In the genomic region with DNA sequence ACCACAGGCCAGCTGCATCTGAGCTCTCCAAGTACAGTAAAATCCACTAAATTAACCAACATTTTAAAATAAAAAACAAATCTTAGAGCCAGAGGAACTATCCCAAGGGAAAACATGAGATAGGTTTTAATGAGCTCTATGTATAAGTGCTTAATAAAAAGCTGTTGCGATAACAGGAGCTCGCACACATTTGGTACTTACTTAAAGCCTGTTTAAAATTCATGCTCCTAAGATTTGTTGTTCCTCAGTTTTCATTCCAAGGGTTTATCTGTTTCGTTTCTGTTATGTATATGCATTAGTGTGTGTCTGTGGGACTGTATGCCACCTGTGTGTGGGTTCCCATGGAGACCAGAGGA, we compare ENCODE assay signal across 14 mouse cellular contexts. TPM values are rescaled to one million over a fixed set of nuclear protein-coding genes. Genes with fewer than 3 reads are reported as not detected.
DNase-seq lines count a peak whose midpoint lies in the region; ATAC-seq and TF ChIP-seq lines count a peak whose summit lies in the region.
"Had no signal": no experiment of that assay in that cellular context is flagged by ENCODE, and none has a peak within 500 bp of the region (broad histone marks: within the 10 kb centered on the region; RNA-seq: fewer than 3 reads in every experiment).

No protein-coding gene starts in this region.

- no peak for TF ChIP-seq CTCF in hindbrain, postnatal 0 days (IDR thresholded peaks at IDR 0.05; ENCODE audit: low read depth)

- no peak overlapping the region for H3K9ac ChIP-seq in forebrain, embryonic 13.5 days
- no peak overlapping the region for H3K9ac ChIP-seq in forebrain, embryonic 15.5 days (replicated peaks)
- H3K9ac ChIP-seq in kidney, embryonic 14.5 days (ENCODE audit: low read depth, low read length) = 0 out of 2 replicates have a peak overlapping the region, but pooled peaks have one; percentile 8
- no peak overlapping the region for H3K9ac ChIP-seq in midbrain, embryonic 15.5 days
- no peak overlapping the region for H3K9ac ChIP-seq in hindbrain, postnatal 0 days (replicated peaks; ENCODE audit: low read length)
- H3K9ac ChIP-seq: liver, embryonic 14.5 days had no signal

- no peaks in the 10 kb centered on the region for H3K4me1 ChIP-seq in forebrain, embryonic 13.5 days
- 0 out of 2 replicates have a peak, but pooled peaks cover 3% of the 10 kb centered on the region for H3K4me1 ChIP-seq in forebrain, embryonic 15.5 days
- H3K4me1 ChIP-seq in kidney, embryonic 14.5 days (ENCODE audit: control insufficient read depth, insufficient read depth, low read length) = no peaks in the 10 kb centered on the region
- peaks cover 4% of the 10 kb centered on the region; the same call in 1 of the 2 replicates for H3K4me1 ChIP-seq in midbrain, embryonic 15.5 days
- 0 out of 2 replicates have a peak, but pooled peaks cover 4% of the 10 kb centered on the region for H3K4me1 ChIP-seq in midbrain, embryonic 10.5 days
- no peaks in the 10 kb centered on the region for H3K4me1 ChIP-seq in hindbrain, postnatal 0 days (ENCODE audit: insufficient read depth, low read length)

- DNase-seq in kidney, adult 8-10 months = no peak
- no peak for DNase-seq in midbrain, embryonic 10.5 days (ENCODE audit: low spot score)
- no peak for DNase-seq in hindbrain, postnatal 0 days (ENCODE audit: low spot score)
- no peak for DNase-seq in adrenal gland, adult (ENCODE audit: inconsistent age in 2 of 2, low spot score in 1 of 2)

- 82% methylated on average over 3 of the region's 3 CpGs for WGBS in forebrain, embryonic 13.5 days
- WGBS in forebrain, embryonic 15.5 days = 82% methylated on average over 3 of the region's 3 CpGs
- 89% methylated on average over 3 of the region's 3 CpGs for WGBS in kidney, embryonic 14.5 days
- WGBS in midbrain, embryonic 15.5 days = 77% methylated on average over 3 of the region's 3 CpGs
- 80% methylated on average over 3 of the region's 3 CpGs for WGBS in midbrain, embryonic 10.5 days
- WGBS in hindbrain, postnatal 0 days = 77% methylated on average over 3 of the region's 3 CpGs

- H3K4me3 ChIP-seq in forebrain, embryonic 13.5 days = no peak overlapping the region
- no peak overlapping the region for H3K4me3 ChIP-seq in forebrain, embryonic 15.5 days
- H3K4me3 ChIP-seq in kidney, embryonic 14.5 days (ENCODE audit: low read length) = no peak overlapping the region
- no peak overlapping the region for H3K4me3 ChIP-seq in midbrain, embryonic 15.5 days
- no peak overlapping the region for H3K4me3 ChIP-seq in midbrain, embryonic 10.5 days
- no peak overlapping the region for H3K4me3 ChIP-seq in hindbrain, postnatal 0 days (ENCODE audit: low read length)
- H3K4me3 ChIP-seq: left cerebral cortex, adult 2 months had no signal

- no peak overlapping the region for H3K4me2 ChIP-seq in forebrain, embryonic 13.5 days
- H3K4me2 ChIP-seq in forebrain, embryonic 15.5 days (replicated peaks) = no peak overlapping the region
- H3K4me2 ChIP-seq in kidney, embryonic 14.5 days (replicated peaks; ENCODE audit: low read depth, low read length) = no peak overlapping the region
- no peak overlapping the region for H3K4me2 ChIP-seq in midbrain, embryonic 15.5 days
- no peak overlapping the region for H3K4me2 ChIP-seq in hindbrain, postnatal 0 days (ENCODE audit: low read depth, low read length)

- no peaks in the 10 kb centered on the region for H3K9me3 ChIP-seq in forebrain, embryonic 13.5 days (replicated peaks)
- H3K9me3 ChIP-seq in forebrain, embryonic 15.5 days = no peaks in the 10 kb centered on the region
- H3K9me3 ChIP-seq in kidney, embryonic 14.5 days (ENCODE audit: control insufficient read depth, low read length) = no peaks in the 10 kb centered on the region
- H3K9me3 ChIP-seq in midbrain, embryonic 15.5 days = no peaks in the 10 kb centered on the region
- H3K9me3 ChIP-seq in midbrain, embryonic 10.5 days (replicated peaks) = no peaks in the 10 kb centered on the region
- H3K9me3 ChIP-seq in hindbrain, postnatal 0 days (ENCODE audit: low read length) = no peaks in the 10 kb centered on the region

- no peaks in the 10 kb centered on the region for H3K27me3 ChIP-seq in forebrain, embryonic 13.5 days
- no peaks in the 10 kb centered on the region for H3K27me3 ChIP-seq in forebrain, embryonic 15.5 days
- H3K27me3 ChIP-seq in kidney, embryonic 14.5 days (ENCODE audit: control insufficient read depth, insufficient read depth, low read length) = no peaks in the 10 kb centered on the region
- H3K27me3 ChIP-seq in midbrain, embryonic 15.5 days (replicated peaks) = no peaks in the 10 kb centered on the region
- H3K27me3 ChIP-seq in midbrain, embryonic 10.5 days (ENCODE audit: low read depth, poor library complexity, severe bottlenecking) = no peaks in the 10 kb centered on the region
- no peaks in the 10 kb centered on the region for H3K27me3 ChIP-seq in hindbrain, postnatal 0 days (ENCODE audit: insufficient read depth, low read length)
- H3K27me3 ChIP-seq: CH12.LX had no signal

- peak; percentile 20; the same call in 1 of the 2 replicates for ATAC-seq in forebrain, embryonic 13.5 days
- ATAC-seq in forebrain, embryonic 15.5 days (replicated peaks) = no peak
- no peak; the same call in 1 of the 2 replicates for ATAC-seq in kidney, embryonic 14.5 days (ENCODE audit: low FRiP score, low TSS enrichment)
- peak; percentile 19; the same call in 1 of the 2 replicates for ATAC-seq in midbrain, embryonic 15.5 days (replicated peaks)
- 0 out of 2 replicates have a peak, but pooled peaks have one; percentile 4 for ATAC-seq in hindbrain, postnatal 0 days

- no peaks in the 10 kb centered on the region for H3K36me3 ChIP-seq in forebrain, embryonic 13.5 days (ENCODE audit: poor library complexity, severe bottlenecking)
- no peaks in the 10 kb centered on the region for H3K36me3 ChIP-seq in forebrain, embryonic 15.5 days
- H3K36me3 ChIP-seq in kidney, embryonic 14.5 days (ENCODE audit: control insufficient read depth, insufficient read depth, low read length) = no peaks in the 10 kb centered on the region
- no peaks in the 10 kb centered on the region for H3K36me3 ChIP-seq in midbrain, embryonic 15.5 days (replicated peaks)
- no peaks in the 10 kb centered on the region for H3K36me3 ChIP-seq in midbrain, embryonic 10.5 days
- no peaks in the 10 kb centered on the region for H3K36me3 ChIP-seq in hindbrain, postnatal 0 days (ENCODE audit: insufficient read depth, low read length)

- no peak overlapping the region for H3K27ac ChIP-seq in forebrain, embryonic 13.5 days
- H3K27ac ChIP-seq in forebrain, embryonic 15.5 days (replicated peaks) = no peak overlapping the region
- H3K27ac ChIP-seq in kidney, embryonic 14.5 days (ENCODE audit: low read depth, low read length) = no peak overlapping the region
- no peak overlapping the region for H3K27ac ChIP-seq in midbrain, embryonic 15.5 days
- no peak overlapping the region for H3K27ac ChIP-seq in midbrain, embryonic 10.5 days (replicated peaks)
- H3K27ac ChIP-seq in hindbrain, postnatal 0 days = no peak overlapping the region
- H3K27ac ChIP-seq: layer of hippocampus, adult 2 months; left cerebral cortex, adult 2 months; liver, embryonic 14.5 days; macrophage; stomach, postnatal 0 days had no signal

RNA-seq across cellular contexts. Expression of a gene that starts 48.8 kb away (rescaled TPM):
- 13.4 and 14.4 TPM in 2 replicates for polyA plus RNA-seq in forebrain, embryonic 13.5 days (2015; fragmentation: Nextera tagmentation; extraction: Ambion mirVana)
- 17.4 and 19.2 TPM in 2 replicates for polyA plus RNA-seq in forebrain, embryonic 15.5 days (2015; fragmentation: Nextera tagmentation; extraction: Ambion mirVana)
- polyA plus RNA-seq in kidney, embryonic 14.5 days (2014; fragmentation: Nextera tagmentation; extraction: Ambion mirVana) = 9.1 and 21.7 TPM in 2 replicates
- 20.3 and 22.3 TPM in 2 replicates for polyA plus RNA-seq in midbrain, embryonic 15.5 days (2015; fragmentation: Nextera tagmentation; extraction: Ambion mirVana)
- 14.1 and 18.3 TPM in 2 replicates for polyA plus RNA-seq in midbrain, embryonic 10.5 days (2016; fragmentation: Nextera tagmentation; extraction: Ambion mirVana)
- 28.4 and 35.5 TPM in 2 replicates for total RNA-seq in hindbrain, postnatal 0 days (2014; rRNA removed)
- polyA plus RNA-seq in hindbrain, postnatal 0 days (2015; fragmentation: Nextera tagmentation; extraction: Ambion mirVana) = 10.1 and 10.8 TPM in 2 replicates

Comparison
In these comparisons a context has a peak if more than half of its experiments do, and no peak if none do; other contexts are left out.
1. ATAC-seq: peak in forebrain, embryonic 13.5 days (single experiment), midbrain, embryonic 15.5 days (single experiment) and hindbrain, postnatal 0 days (single experiment); none in forebrain, embryonic 15.5 days (single experiment) and kidney, embryonic 14.5 days (single experiment).